Mouse (Mus musculus): Measurements from ENCODE around the gene Kndc1.
A peak's percentile ranks its signal among the peaks of the same experiment; 100 is the strongest.

Kndc1 gene

DNA sequence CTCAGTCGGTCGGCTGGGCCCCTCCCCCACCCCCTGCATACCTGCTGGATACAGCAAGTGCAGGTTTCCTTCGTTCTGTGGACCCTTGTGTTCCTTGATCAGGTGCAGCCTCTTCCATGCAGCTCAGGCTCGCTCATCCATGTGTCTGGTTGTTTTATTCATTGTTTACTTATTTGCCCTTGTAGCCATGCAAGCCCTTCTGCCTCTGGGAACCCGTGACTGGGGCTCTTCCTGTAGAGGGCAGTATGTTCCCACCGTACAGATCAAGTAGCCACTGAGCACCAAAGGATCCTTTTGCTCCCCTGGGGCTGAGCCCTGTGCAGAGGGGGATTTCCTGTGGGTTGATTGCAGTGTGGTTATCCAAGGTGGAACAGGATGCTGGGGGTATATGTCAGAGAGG lies 11.2 kb downstream of the Kndc1 start:
- DNase-seq, result peak; percentile 67

DNA sequence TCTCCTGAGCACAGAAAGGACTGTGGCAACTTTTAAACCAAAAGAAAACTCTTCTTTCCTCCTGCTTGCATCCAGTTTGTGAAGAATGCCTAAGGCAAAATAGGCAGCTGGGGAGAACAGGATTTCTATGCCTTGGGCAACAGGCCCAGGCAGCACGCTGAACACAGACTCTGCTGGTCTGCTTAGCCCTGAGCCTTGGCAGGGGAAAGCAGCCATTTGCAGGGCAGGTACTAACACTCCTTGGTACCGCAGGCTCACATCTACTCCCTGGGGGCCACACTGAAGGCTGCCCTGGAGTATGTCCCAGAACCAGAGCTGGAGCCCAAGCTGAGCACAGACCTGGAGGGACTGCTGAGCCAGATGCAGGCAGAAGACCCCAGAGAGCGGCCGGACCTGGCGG lies 13.7 kb downstream of the Kndc1 start:
- no peak for DNase-seq

- DNase-seq, result no peak
These were observed 15.0 kb downstream of the Kndc1 start for GRCm38 (mm10) chr7:139909469-139909868.

DNA sequence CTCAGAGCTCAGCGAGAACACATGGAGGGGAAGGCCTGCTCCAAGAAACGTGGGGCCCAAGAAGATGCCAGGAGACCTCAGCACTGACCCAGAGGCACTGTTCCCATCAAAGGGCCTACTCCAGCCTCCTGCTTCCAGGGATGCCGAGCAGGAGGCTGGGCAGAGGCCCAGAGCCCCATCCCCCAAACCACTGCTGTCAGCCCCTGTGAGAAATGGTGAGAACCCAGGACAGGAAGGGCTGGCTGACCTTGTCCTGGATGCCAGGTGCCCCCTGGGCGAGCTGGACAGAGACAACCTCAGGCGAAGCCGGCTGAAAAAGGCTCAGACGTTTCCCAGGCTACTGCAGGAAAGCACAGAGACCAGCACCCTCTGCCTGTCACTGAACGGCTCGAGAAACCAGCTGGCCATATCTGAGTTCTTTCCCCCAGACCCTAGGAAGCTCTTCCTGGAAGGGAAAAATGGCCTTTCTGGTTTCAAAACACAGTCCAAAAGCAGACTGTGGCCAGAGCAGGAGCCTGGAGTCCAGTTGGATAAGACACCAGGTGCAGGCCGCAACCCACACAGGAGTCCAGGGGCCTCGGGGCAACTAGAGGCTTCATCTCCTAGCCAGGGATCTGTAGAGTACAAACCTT lies 15.8 kb downstream of the Kndc1 start:
- no peak for DNase-seq

GRCm38 (mm10) chr7:139914141-139915047 lies 19.9 kb downstream of the Kndc1 start:
- no peak for DNase-seq

DNA sequence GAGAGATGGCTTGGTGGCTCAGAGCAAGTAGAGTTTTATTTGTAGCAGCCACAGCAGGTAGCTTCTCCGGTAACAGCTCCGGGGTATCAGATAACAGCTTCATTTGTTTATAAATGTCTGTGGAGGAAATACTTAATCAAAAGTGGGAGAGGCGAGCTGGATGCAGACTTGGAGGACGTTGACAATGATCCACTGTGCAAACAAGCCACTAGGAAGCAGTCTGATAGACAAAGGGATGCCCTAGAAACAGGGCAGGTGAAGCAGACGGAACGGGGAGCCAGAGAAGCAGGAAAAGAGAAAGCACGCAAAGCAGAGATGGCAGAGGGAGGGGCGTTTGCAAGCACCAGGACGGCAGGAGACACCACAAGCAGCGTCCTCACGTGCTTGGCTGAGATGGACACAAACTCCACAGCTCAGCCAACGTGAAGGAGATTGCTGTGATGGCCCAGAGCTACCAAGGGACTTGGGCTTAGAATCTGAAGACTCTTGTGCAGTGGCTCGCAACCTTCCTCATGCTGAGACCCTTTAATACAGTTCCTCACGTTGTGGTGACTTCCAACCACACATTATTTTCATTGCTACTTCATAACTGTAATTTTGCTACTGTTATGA lies 21.3 kb downstream of the Kndc1 start:
- DNase-seq, result no peak

DNA sequence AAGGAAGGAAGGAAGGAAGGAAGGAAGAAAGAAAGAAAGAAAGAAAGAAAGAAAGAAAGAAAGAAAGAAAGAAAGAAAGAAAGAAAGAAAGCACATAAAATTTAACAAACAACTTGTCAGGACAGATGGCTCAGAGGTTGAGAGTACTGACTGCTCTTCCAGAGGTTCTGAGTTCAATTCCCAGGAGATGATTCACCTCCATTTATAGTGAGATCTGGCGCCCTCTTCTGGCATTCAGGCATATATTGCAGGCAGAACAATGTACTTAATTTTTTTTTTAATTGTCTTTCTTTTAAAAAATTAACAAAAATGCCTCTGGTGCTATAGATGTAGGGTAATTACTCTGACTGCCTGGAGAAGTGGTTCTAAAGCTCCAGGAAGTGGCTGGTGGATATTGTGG lies 21.8 kb downstream of the Kndc1 start:
- DNase-seq, result no peak

DNA sequence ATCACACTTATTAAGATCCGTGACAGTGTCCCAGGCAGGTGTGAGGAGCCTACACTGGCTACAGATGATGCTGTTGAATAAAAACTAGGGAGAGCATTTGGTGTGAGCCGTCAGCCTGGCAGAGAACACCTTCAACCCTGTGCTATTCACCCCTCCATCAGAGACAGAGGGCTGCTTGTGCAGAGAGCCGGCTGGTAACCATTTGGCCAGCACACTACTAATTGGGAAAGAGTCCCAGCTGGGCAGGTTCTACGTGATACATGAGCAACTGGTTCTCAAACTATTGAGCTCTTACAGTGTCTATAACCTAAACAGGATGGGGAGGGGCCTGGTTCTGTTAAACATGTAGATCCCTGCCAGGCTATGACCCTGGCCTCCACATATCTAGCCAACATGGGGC lies 23.8 kb downstream of the Kndc1 start:
- no peak for DNase-seq

DNA sequence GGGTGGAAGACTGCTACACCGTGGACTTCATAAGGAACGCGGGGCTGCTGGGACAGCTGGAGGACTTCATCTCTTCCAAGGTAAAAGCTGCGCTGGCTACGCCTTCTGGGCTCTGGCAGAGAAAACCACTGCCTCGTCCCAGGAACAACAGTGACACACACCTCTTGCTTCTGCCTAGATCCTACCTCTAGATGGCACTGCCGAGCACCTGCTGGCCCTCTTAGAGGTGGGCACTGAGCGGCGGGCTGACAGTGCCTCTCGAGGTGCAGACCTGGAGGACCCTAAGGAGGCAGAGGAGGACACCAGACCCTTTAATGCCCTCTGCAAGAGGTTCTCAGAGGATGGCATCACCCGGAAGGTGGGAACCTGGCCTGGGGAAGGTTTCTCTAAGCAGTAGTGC lies 36.2 kb downstream of the Kndc1 start:
- DNase-seq, result no peak

DNA sequence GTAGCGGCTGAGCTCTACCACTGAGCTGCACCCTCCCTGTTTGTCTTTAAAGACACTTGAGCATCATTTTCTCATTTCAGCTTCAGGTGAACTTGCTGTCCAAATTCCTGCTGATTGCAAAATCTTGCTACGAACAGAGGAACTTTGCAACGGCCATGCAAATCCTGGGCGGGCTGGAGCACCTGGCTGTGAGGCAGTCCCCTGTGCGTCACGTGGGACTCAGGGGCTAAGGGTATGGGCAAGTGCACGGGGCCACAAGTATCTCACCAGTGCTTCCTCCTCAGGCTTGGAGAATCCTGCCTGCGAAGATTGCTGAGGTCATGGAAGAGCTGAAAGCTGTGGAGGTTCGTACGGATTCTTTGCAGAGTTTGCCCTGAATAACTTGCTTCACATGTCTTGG lies 42.2 kb downstream of the Kndc1 start:
- no peak for DNase-seq

DNA sequence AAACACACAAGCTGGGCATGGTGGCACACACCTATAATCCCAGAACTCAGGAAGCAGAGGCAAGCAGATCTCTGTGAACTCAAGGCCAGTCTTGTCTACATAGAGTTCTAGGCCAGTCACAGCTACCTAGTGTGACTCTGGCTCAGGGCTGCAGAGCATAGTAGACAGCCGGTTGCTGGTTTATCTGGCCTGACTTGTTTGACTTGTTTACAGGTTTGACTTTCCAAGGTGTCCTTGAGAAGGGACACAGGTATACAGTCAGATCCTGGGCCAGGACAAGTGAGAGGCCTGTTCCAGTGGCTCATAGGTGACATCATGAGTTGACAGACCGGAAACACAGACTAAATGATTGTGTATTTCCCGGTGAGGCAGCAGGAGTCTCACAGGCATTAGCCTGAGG lies 42.6 kb downstream of the Kndc1 start:
- no peak for DNase-seq

DNA sequence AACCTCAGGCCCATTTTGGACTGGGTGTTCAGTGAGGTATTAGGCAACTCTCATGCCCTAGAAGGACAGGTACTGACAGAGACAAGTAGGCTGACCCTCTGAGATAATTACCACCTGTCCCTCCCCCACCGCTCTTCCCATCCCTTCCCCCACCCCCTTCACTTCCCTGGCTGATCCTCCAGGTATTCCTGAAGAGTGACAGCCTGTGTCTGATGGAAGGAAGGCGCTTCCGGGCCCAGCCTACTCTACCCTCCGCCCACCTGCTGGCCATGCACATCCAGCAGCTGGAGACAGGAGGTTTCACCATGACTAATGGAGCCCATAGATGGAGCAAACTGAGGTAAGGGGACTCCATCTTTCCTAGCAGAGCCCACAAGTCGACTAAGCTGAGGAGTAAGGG lies 43.3 kb downstream of the Kndc1 start:
- no peak for DNase-seq

GRCm38 (mm10) chr7:139940476-139941209 lies 46.1 kb downstream of the Kndc1 start:
- DNase-seq, result no peak

DNA sequence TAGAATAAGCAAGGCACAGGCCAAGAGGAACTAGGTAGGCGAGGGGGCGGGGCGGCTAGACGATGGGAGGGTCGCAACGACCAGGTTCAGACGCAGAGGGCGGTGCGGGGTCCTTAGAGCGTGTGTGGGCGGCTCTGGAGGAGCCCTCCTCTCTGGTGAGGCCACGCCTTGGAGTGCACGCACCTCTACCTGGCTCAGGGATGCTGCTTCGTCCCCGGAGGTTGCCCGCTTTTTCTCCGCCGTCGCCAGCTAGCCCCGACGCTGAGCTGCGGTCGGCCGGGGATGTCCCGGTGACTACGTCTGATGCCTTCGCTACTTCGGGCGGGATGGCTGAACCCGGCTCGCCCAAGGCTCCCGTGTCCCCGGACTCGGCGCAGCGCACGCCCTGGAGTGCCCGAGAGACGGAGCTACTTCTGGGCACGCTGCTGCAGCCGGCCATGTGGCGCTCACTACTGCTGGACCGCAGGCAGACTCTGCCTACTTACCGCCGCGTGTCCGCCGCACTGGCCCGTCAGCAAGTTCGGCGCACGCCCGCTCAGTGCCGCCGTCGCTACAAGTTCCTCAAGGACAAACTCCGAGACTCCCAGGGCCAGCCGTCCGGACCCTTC lies 49.3 kb downstream of the Kndc1 start, which contains the start of gene Utf1:
Gene Utf1 (plus strand): TSS at position 116 of the 608 bp plus-strand sequence.
- DNase-seq, result no peak

GRCm38 (mm10) chr7:139944291-139945240 lies 50.1 kb downstream of the Kndc1 start:
- DNase-seq, result no peak

- DNase-seq, result no peak
These were observed 51.0 kb downstream of the Kndc1 start for GRCm38 (mm10) chr7:139945516-139945915.

- DNase-seq, result no peak
These were observed 51.5 kb downstream of the Kndc1 start for GRCm38 (mm10) chr7:139946032-139946431.

GRCm38 (mm10) chr7:139949893-139950282 lies 55.4 kb downstream of the Kndc1 start:
- no peak for DNase-seq

DNA sequence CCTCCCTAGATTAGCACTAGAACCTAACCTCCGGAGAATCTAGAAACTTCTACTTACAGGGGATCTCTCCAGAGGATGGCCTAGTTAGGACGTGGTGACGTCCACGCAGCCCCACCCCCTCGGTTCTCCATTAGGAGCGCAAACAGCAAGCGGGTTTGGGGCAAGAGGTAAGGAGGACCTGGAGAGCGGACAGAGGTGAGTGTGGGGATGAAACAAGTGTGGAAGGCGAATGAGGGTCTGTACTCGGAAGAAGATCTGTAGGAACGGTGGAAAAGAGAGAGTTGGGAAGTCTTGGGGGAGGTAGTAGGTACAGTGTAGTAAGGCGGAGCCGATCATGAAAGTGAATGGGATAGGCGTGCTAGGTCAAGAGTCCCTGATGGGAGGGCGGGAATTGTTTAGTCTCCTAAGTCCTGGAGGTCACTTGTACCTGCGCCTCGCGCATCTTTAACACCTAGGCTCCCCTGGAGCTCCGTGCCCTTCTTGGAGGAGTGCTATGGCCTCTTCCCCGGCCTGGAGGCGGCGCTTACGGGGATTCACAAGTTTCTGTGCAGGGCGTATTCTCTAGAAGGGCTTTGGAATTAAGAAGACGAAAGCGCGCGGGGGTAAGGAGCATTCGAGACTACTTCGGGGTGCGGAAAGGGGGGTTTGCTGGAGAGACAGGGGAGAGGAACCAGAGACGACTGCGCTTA lies 55.9 kb downstream of the Kndc1 start:
- no peak for DNase-seq

DNA sequence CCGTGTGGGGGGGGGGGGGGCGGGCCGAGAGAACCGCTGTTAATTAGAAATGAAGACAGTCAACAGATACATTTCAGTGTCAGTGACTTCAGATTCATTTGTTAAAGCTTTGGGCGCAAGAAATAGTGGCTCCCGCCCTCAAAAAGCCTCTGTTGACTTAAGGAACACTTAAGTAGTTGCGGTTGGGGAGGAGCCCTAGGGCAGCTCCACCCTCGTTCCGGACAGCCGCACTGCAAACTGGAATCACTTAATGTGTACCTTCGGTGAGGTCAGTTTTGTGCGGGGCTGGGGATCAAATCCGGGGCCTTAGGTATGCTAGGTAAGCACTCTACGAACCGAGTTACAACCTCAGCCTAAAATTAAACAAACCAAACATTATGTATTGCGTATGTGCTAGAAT lies 56.6 kb downstream of the Kndc1 start:
- DNase-seq, result no peak

Data from layer of hippocampus, adult 9-11 months (tissue).